ENCODE assay signal across 18 mouse cellular contexts in the genomic region with DNA sequence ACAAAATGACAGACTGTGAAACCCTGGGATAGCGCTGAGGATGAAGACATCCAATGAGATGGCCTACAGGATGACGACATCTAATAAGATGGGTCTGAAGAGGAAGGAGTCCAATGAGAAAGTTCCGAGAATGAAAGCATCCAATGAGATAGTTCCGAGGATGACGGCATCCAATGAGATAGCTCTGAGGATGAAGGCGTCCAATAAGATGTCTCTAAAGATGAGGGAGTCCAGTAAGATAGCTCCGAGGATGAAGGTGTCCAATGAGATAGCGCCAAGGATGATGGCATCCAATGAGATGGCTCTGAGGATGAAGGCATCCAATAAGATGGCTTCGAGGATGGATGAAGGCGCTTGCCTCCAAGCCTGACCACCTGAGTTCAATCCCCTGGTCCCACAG.
"Had no signal": no experiment of that assay in that cellular context is flagged by ENCODE, and none has a peak within 500 bp of the region (broad histone marks: within the 10 kb centered on the region; RNA-seq: fewer than 3 reads in every experiment).

No protein-coding gene starts in this region.

- H3K27ac ChIP-seq: liver, embryonic 14.5 days; midbrain, embryonic 13.5 days; midbrain, embryonic 15.5 days; neural tube, embryonic 12.5 days had no signal

- H3K4me2 ChIP-seq: lung, embryonic 14.5 days; midbrain, embryonic 11.5 days; midbrain, embryonic 13.5 days; midbrain, embryonic 15.5 days; neural tube, embryonic 12.5 days had no signal

- H3K9ac ChIP-seq: liver, embryonic 14.5 days; lung, embryonic 14.5 days; midbrain, embryonic 13.5 days; midbrain, embryonic 15.5 days; neural tube, embryonic 12.5 days had no signal

- DNase-seq: lung, adult 18-20 months; lung, embryonic 14.5 days; lung, postnatal 10 days; lung, postnatal 4 days; retina, postnatal 1 day; right cerebral cortex, adult 18-20 months; right cerebral cortex, postnatal 25 days; right cerebral cortex, postnatal 4 days; spleen, adult 18-20 months; thymus, adult 2 months; thymus, postnatal 25 days; thymus, postnatal 4 days had no signal

- H3K36me3 ChIP-seq: midbrain, embryonic 13.5 days; midbrain, embryonic 15.5 days; neural tube, embryonic 12.5 days had no signal

- H3K4me3 ChIP-seq: megakaryocyte, embryonic 14.5 days; midbrain, embryonic 13.5 days; midbrain, embryonic 15.5 days; neural tube, embryonic 12.5 days had no signal

- H3K9me3 ChIP-seq: midbrain, embryonic 13.5 days; midbrain, embryonic 15.5 days; neural tube, embryonic 12.5 days had no signal

- H3K27me3 ChIP-seq: midbrain, embryonic 13.5 days; midbrain, embryonic 15.5 days; neural tube, embryonic 12.5 days had no signal

- ATAC-seq: midbrain, embryonic 13.5 days; midbrain, embryonic 15.5 days had no signal
